Mouse (Mus musculus) forebrain, postnatal 0 days (tissue): ENCODE measurements around the gene Fzd1. TPM values are rescaled to one million over a fixed set of nuclear protein-coding genes. Genes with fewer than 3 reads are reported as not detected.

Experiments
- ATAC-seq: fragments of 200-750 bp; cut with Nextera tagmentation; 2 replicates; pipeline ENCODE4 v1.8.0; 2017; ENCODE audit warnings: mild to moderate bottlenecking, moderate library complexity
- DNase-seq: peaks from one replicate; pipeline ENCODE4 v3.0.0-alpha.2; 2015
- H3K27ac ChIP-seq: fragments of 300-500 bp; sonication (generic); 2 replicates; pipeline ENCODE4 v1.5.1; 2014; ENCODE audit warnings: low read depth, mild to moderate bottlenecking, antibody characterized with exemption, low read length, moderate library complexity, mixed read lengths
- H3K27me3 ChIP-seq: fragments of 300-500 bp; sonication (generic); 2 replicates; pipeline ENCODE4 v1.6.1; 2014; ENCODE audit warnings: mild to moderate bottlenecking, low read length, mixed read lengths; ENCODE audit not compliant: insufficient read depth
- H3K36me3 ChIP-seq: fragments of 300-500 bp; sonication (generic); 2 replicates; pipeline ENCODE4 v1.6.1; 2014; ENCODE audit warnings: mild to moderate bottlenecking, moderate library complexity; ENCODE audit not compliant: insufficient read depth
- H3K4me1 ChIP-seq: fragments of 300-500 bp; sonication (generic); 2 replicates; pipeline ENCODE4 v1.6.1; 2014; ENCODE audit warnings: antibody characterized with exemption; ENCODE audit not compliant: insufficient read depth
- H3K4me2 ChIP-seq: fragments of 300-500 bp; sonication (generic); 2 replicates; pipeline ENCODE4 v1.6.1; 2014; ENCODE audit warnings: low read depth, mild to moderate bottlenecking, moderate library complexity
- H3K4me3 ChIP-seq: fragments of 300-500 bp; sonication (generic); 2 replicates; pipeline ENCODE4 v1.5.1; 2014; ENCODE audit warnings: low read depth, low read length, mixed read lengths
- H3K9ac ChIP-seq: fragments of 300-500 bp; sonication (generic); 2 replicates; pipeline ENCODE4 v1.6.1; 2014; ENCODE audit warnings: mild to moderate bottlenecking
- H3K9me3 ChIP-seq: fragments of 300-500 bp; sonication (generic); 2 replicates; pipeline ENCODE4 v1.6.1; 2016; ENCODE audit warnings: low read length
- CTCF ChIP-seq: sonication (generic); IDR thresholded peaks from 2 replicates; pipeline ENCODE4 v1.5.1; 2016; ENCODE audit warnings: antibody characterized with exemption, control low read depth, low read depth
- WGBS: fragments of 180-500 bp; shearing (Covaris S2); extraction: QIAGEN DNeasy Blood & Tissue Kit; methylation state at CpG from one replicate; pipeline ENCODE4 v1.1.7; 2014; 5-methylcytosine and 5-hydroxymethylcytosine counted together
- polyA plus RNA-seq: library from polyadenylated mRNA; unstranded; fragments of >200 nt; fragmentation: Nextera tagmentation; extraction: Ambion mirVana; gene quantifications from 2 replicates; pipeline ENCODE4 v1.2.1, GENCODE M21; 2015
- total RNA-seq: library from RNA; depleted of rRNA; stranded (reverse); fragments of >200 nt; gene quantifications from 2 replicates; pipeline ENCODE4 v1.2.3, GENCODE M21; 2014

Fzd1 gene
- total and polyA plus RNA-seq, 2 experiments from 2014 or later = 8.6 to 39.8 TPM

DNA sequence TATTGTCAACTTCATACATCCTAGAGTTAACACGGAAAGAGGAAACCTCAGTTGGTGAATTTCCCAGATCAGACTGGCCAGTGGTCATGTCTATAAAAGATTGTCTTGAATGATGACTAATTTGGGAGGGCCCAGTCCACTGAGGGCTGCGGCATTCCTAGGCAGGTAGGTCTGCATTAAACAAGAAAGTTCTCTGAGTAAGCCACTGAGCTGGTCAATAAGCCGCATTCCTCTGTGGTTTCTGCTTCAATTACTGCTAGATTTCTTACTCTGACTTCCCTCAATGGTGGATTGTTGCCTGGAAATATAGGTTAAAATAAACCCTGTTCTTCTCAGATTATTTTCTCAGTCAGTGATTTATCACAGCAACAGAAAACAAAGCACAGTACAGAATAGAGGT lies 30.6 kb upstream of the Fzd1 start:
- no peak for TF ChIP-seq CTCF
- H3K4me3 ChIP-seq = no peak overlapping the region
- H3K4me2 ChIP-seq = no peak overlapping the region
- no peaks in the 10 kb centered on the region for H3K4me1 ChIP-seq
- no peaks in the 10 kb centered on the region for H3K27me3 ChIP-seq
- H3K9me3 ChIP-seq = no peaks in the 10 kb centered on the region
- H3K27ac ChIP-seq = no peak overlapping the region
- no peak overlapping the region for H3K9ac ChIP-seq
- ATAC-seq = no peak
- H3K36me3 ChIP-seq = no peaks in the 10 kb centered on the region
- DNase-seq = no peak
- 90% methylated on average over 3 of the region's 3 CpGs for WGBS

DNA sequence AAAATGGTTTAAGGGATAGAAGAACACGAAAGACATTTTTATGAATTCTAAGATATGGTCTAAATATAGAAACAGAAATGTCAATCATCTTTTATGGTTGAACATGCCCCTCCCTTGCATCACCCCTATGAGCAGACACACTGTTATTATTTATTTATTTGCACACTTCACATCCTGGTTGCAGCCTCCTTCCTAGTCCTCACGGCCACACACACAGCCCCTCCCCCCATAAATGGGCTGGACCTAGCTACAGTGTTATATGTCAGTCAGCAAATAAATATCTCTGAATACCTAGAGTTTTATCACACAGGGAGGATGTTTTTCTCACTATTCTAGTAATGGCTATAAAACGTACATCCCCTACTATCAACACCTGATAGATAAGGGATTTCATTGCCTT lies 29.0 kb upstream of the Fzd1 start:
- H3K4me1 ChIP-seq = no peaks in the 10 kb centered on the region
- no peak overlapping the region for H3K27ac ChIP-seq
- no peaks in the 10 kb centered on the region for H3K36me3 ChIP-seq
- H3K4me3 ChIP-seq = no peak overlapping the region
- 83% methylated on average over 3 of the region's 3 CpGs for WGBS
- no peak overlapping the region for H3K9ac ChIP-seq
- H3K9me3 ChIP-seq = no peaks in the 10 kb centered on the region
- H3K4me2 ChIP-seq = no peak overlapping the region
- no peaks in the 10 kb centered on the region for H3K27me3 ChIP-seq
- DNase-seq (no peak), ATAC-seq (no peak)
- TF ChIP-seq CTCF = no peak

DNA sequence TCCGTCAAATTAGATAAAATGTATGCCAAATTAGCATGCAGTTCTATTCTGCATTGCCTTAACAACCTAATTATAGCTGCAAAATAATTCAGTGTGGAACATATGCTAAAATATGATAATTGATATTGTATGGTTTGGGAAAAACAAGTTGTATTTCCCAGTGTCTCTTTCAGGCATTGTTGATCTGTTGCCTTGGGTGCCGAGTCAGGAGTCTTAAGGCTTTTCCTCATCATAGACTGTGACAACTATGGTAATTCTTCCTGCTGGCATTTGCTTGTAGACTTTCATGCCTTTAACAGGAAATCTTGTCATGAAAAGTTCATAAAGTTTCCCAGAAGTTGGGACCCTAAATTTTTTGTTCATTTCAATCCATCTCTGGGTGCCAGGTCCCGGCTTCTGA lies 20.4 kb upstream of the Fzd1 start:
- Histone ChIP-seq H3K4me3 (no peak overlapping the region), H3K36me3 (no peaks in the 10 kb centered on the region), H3K9ac (no peak overlapping the region), H3K4me1 (no peaks in the 10 kb centered on the region), H3K4me2 (no peak overlapping the region), H3K27ac (no peak overlapping the region), H3K9me3 (no peaks in the 10 kb centered on the region), H3K27me3 (no peaks in the 10 kb centered on the region)
- peak; percentile 12 for DNase-seq
- 58% methylated on average over 3 of the region's 3 CpGs for WGBS
- peak; percentile 50 for ATAC-seq
- no peak for TF ChIP-seq CTCF

DNA sequence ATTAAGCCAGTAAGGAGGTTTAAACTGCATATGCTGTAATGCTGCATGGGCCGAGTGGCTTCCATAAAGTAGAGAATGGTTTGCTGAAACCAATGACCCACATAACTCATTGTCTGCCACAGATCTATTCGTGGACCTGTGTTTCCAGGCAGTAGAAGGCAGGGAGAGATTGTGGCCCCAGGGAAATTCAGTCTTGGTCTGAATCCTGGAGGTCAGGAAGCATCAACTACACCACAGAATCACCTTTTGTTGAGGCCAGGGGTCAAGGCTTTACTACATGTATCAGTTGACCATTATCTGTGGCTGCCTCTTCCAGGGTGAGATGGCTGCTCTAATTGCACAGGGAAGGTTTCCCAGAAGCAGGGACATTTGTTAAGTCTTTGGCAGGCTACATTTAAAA lies 18.7 kb upstream of the Fzd1 start:
- H3K27ac ChIP-seq = no peak overlapping the region

DNA sequence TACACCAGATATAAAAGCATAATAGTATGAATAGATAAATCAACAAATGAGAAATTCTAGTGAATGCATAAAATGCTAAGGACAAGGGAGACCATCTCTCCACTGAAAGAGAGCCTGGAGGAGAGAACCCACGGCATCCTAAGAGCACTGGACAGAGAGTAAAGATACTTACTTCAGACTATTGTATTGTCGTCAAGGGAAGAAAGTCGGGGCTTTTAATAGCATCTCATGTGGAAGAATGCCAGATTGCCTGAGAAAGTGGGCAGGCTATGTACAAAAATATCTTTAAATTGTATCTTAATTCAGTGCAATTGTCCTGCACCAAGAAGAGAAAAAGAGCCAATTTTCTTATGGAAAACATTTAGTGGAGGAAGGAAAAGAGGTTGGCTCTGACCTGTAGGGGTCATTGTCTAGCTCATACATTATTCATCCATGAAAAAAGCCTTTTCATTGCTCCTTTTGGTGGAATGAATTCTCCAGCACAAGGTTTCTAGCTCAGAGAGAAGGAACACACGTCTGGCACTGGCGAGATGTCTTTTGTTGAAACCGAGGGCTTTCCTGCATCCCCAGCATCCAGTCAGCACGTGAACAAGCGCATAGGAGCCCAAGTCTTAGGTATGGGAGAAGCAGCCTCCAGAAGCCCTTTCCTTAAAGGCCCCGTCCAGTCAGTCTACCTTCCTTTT lies 15.4 kb upstream of the Fzd1 start:
- no peak for TF ChIP-seq CTCF
- no peak for ATAC-seq
- no peak overlapping the region for H3K27ac ChIP-seq
- no peaks in the 10 kb centered on the region for H3K27me3 ChIP-seq
- H3K4me3 ChIP-seq = no peak overlapping the region
- 13% methylated on average over 9 of the region's 9 CpGs for WGBS
- no peaks in the 10 kb centered on the region for H3K36me3 ChIP-seq
- DNase-seq = peak; percentile 14
- no peak overlapping the region for H3K9ac ChIP-seq
- no peaks in the 10 kb centered on the region for H3K4me1 ChIP-seq
- H3K9me3 ChIP-seq = no peaks in the 10 kb centered on the region
- no peak overlapping the region for H3K4me2 ChIP-seq

More for the DNA sequence above, 18.7 kb upstream of the Fzd1 start:
- WGBS = 81% methylated on average over 2 of the region's 2 CpGs
- Histone ChIP-seq H3K4me1 (no peaks in the 10 kb centered on the region), H3K27me3 (no peaks in the 10 kb centered on the region), H3K9ac (no peak overlapping the region), H3K36me3 (no peaks in the 10 kb centered on the region), H3K4me3 (no peak overlapping the region), H3K4me2 (no peak overlapping the region), H3K9me3 (no peaks in the 10 kb centered on the region)
- TF ChIP-seq CTCF = no peak
- no peak for DNase-seq
- ATAC-seq = no peak

DNA sequence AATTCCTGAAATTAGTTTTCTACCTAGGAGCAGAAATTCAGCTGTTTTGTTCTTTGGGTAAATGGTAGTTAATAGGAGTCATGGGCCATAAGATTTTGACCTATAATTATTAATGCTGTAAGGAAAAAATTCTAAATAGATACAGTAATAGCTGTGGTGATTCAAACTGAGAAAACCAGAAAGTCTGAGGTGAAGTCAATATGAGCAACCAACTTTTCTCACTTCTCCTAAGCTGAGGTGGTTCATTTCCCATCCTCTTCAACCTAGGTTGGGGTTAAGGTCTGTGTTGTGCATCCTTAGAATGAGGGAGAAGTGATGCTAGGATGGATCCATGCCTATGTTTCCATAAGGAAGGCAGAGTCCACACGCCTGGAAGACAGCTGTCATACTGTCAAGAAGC lies 12.8 kb upstream of the Fzd1 start:
- no peaks in the 10 kb centered on the region for H3K9me3 ChIP-seq
- no peaks in the 10 kb centered on the region for H3K4me1 ChIP-seq
- H3K27me3 ChIP-seq = no peaks in the 10 kb centered on the region
- H3K27ac ChIP-seq = no peak overlapping the region
- 84% methylated on average over 1 of the region's 1 CpGs for WGBS
- no peak overlapping the region for H3K9ac ChIP-seq
- ATAC-seq (no peak), DNase-seq (no peak)
- no peak overlapping the region for H3K4me3 ChIP-seq
- no peak overlapping the region for H3K4me2 ChIP-seq
- H3K36me3 ChIP-seq = no peaks in the 10 kb centered on the region
- TF ChIP-seq CTCF = no peak

DNA sequence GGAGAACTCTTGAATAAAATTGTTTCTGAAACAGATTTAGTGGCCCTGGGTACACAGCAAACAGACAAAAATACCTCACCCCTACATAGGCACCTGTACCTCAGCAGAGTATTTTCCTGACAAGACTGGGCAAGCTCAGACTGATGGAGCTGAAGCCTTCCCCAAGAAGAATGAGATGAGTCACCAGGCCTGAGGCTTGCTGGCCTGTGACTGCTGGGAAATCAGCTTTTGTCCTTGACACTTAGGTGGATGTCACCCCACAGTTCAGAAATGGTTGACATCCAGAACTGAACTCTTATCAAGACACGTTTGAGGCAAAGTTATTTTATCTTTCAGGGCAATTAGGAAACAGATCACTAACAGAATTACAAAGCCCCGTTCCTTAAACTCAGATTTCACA lies 10.1 kb upstream of the Fzd1 start:
- Histone ChIP-seq H3K36me3 (no peaks in the 10 kb centered on the region), H3K9ac (no peak overlapping the region), H3K27me3 (no peaks in the 10 kb centered on the region), H3K27ac (no peak overlapping the region), H3K9me3 (no peaks in the 10 kb centered on the region), H3K4me3 (no peak overlapping the region), H3K4me1 (no peaks in the 10 kb centered on the region), H3K4me2 (no peak overlapping the region)
- WGBS = 75% methylated on average over 2 of the region's 2 CpGs
- ATAC-seq (no peak), DNase-seq (no peak)
- no peak for TF ChIP-seq CTCF

DNA sequence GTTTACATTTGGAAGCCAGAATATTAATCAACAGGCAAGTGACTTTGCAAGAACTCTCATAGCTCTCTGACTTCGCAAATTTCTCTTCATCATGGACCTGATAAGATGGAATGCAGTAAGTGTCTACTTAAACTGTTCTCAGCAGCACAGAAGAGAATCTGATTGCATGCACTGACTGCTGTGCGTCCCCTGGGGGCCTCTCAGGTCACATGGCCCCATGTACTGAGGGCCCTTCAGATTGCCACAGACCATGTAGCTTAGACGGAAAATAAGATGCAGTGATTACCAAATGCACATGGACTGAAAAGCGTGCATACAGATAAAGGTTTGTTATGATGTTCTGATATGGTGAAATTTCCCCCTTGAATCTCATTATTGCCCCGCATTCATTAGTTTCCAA lies 8.9 kb upstream of the Fzd1 start:
- Histone ChIP-seq H3K36me3 (no peaks in the 10 kb centered on the region), H3K4me3 (no peak overlapping the region), H3K4me2 (no peak overlapping the region), H3K9ac (no peak overlapping the region), H3K27me3 (no peaks in the 10 kb centered on the region), H3K9me3 (no peaks in the 10 kb centered on the region), H3K27ac (no peak overlapping the region), H3K4me1 (no peaks in the 10 kb centered on the region)
- ATAC-seq = no peak
- TF ChIP-seq CTCF = no peak
- 81% methylated on average over 5 of the region's 5 CpGs for WGBS
- DNase-seq = no peak
